Mouse (Mus musculus) left cerebral cortex, postnatal 10 days (tissue): ENCODE measurements around the gene Atp10b. TPM values are rescaled to one million over a fixed set of nuclear protein-coding genes. Genes with fewer than 3 reads are reported as not detected.
A peak's percentile ranks its signal among the peaks of the same experiment; 100 is the strongest.
"Not testable (repeated sequence)": the region's sequence is repeated elsewhere in the genome, so short reads cannot be mapped to it uniquely, and the experiment has no call there.

Experiments
- DNase-seq, 2 experiments: peaks; one replicate each; pipeline ENCODE4 v3.0.0; 2021 to 2022; ENCODE audit warnings: low spot score in 2 of 2, mixed read lengths in 1 of 2; ENCODE audit errors: extremely low spot score in 1 of 2
- intact Hi-C: fragments of 180-260 bp; cut with DNase I; formaldehyde crosslinking; loops from one replicate; pipeline ENCODE4 v1.15.1; 2025
- total RNA-seq, 2 experiments: library from RNA; stranded (reverse); gene quantifications; 2 replicates each; pipeline ENCODE4 v1.2.3; 2021

Gene Atp10b
- 1 to 10 TPM; 1.1 to 1.6 TPM for total RNA-seq

DNA sequence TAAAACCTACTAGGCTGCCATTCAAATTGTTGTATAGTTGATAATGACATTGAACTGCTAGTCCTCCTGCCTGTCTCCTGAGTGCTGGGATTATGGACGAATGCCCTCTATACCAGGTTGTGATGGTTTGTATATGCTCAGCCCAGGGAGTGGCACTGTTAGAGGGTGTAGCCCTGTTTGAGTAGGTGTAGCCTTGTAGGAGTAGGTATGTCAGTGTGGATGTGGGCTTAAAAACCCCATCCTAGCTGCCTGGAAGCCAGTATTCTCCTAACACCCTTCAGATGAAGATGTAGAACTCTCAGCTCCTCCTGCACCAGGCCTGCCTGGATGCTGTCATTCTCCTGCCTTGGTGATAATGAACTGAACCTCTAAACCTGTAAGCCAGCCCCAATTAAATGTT is at the start of gene Atp10b:
Gene Atp10b, plus strand, starts transcription at position 301 of the 400 bp plus-strand sequence.
- intact Hi-C loops: no loop called here
- DNase-seq: no peak

DNA sequence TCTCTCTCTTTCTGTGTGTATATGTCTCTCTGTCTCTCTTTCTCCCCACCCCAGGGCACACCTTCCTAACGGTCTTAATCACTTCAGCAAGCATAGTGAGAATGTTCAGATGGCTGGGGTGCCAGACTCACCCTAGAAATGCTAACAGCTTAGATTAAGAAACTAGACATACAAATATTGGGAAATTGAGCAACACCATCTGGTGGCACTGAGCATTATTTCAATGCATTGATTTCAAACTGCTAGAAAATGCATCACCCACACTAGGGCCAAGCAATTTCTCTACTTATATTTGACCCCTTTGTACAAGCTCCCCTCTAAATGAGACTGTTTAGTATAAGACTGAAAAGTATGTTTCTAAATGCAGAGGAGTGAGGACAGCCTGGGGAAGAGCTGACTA is 48.3 kb upstream of the Atp10b start:
- DNase-seq: no peak
- intact Hi-C loops: no loop called here

DNA sequence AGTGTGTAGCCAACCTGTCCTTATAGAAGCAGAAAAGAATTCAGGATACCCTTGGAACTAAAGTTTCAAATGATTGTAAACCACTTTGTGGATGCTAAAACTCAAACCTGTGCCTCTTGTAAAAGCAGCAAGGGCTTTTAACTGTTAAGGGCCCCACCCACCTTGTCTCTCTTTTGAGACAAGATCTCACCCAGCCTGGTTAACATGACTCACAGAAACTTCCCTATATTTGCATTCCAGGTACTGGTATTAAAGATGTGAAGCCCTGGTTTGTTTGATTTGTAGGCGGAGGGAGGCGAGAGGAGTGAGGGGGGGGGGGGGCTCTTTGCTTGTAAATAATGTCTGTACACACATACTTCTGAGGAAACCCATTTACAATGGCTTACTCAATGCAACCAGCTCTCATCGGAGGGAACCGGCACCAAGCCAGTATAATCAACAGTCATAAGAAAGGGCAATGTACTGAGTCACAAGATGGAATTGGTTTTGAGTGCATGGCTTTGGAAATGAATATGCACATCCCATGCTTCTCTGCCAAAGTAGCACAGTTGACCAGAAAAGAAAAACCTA is 23.7 kb upstream of the Atp10b start:
- no peak for DNase-seq

DNA sequence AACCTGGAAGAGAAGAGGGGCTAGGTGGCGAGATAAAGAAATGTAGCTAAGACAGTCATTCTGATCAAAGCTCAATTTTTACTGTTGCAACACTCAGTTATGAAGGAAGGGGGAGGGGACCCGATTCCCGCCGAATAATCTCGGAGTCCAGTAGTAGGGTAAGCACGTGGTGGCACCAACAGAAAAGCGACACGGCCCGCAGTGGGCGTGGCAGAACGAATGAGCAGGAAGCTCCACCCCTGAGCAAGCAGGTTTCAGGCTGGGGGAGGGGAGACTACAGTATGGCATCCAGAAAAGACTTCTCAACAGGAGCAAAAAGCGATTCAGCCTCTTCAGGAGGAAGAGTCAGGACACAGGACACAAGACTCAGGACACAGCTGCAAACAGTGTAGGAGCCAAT is 23.1 kb upstream of the Atp10b start:
- intact Hi-C loops, DNase-seq: not testable (repeated sequence)

More for the DNA sequence above, 23.7 kb upstream of the Atp10b start:
- intact Hi-C loops: no loop called here

DNA sequence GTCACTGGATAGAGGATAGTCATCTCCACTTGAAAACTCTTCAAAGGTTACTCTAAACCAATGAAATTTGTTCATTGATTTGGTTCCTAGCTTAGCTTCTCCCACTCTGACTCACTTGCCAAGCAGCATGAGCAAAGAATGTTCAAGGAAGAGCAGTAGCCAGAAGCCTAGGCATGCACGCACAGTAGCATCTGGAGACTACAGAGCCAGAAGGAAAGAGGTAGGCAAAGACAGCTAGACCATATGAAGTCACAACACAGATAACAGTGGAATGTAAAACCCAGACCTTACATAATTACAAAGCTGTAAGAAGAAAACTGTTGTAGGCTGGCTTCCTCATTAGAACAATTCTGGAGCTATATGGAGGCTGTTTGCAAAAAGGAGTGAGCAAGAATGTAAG is 8.4 kb upstream of the Atp10b start:
- intact Hi-C loops: no loop called here

DNA sequence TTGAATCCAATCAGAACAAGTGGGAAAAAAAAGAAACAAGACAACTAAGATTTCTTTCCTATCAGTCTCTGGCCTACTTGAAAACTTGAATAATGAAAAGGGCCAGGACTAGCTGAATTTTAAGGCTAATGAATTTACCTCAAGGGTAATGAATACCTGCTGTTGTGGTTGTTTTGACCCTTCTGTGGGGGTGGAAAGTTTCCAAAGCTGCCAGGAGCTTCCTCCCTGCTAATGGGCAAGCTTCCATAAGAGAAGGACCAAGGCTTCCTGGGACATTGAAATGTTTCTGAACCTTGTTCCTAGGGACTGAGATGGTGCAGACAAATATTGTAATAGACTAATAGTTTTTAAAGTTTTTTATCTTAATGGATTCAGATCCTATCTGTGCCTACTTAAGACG is 6.9 kb upstream of the Atp10b start:
- DNase-seq: no peak
- intact Hi-C loops: no loop called here

More for the DNA sequence above, 8.4 kb upstream of the Atp10b start:
- no peak for DNase-seq

DNA sequence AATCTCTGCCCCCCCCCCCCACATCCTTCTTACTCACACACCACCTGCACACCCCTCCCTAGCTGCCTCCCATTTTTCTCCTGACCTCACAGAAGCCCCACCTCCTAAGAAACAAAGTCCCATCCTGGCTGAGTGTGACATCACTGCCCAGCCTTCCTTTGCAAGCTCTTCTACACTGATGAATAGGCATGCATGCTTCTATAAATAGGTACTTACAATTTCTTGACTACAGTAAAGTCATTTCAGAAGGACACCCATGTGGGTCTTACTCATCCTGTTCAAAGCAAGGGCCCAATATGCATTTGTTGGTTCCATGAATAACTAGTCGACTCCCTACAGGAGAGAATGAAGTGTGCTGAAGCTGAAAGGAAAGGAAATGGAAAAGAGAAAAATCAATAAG is 5.5 kb upstream of the Atp10b start:
- intact Hi-C loops: no loop called here

DNA sequence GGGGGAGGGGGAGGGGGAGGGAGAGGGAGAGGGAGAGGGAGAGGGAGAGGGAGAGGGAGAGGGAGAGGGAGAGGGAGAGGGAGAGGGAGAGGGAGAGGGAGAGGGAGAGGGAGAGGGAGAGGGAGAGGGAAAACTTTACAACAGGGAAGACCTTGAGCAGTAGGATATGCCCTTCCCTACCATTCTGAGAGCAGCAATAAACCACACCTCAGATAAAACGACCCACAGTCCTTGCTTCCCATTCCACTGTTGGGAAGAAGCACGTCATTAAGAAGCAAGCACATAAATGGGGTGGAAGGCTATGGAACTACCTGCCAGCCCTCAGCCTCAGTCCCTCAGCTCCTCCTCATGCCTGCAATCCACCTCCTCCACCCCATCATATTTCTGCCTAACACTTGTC is 4.8 kb upstream of the Atp10b start:
- intact Hi-C loops, DNase-seq: not testable (repeated sequence)

More for the DNA sequence above, 5.5 kb upstream of the Atp10b start:
- no peak for DNase-seq

DNA sequence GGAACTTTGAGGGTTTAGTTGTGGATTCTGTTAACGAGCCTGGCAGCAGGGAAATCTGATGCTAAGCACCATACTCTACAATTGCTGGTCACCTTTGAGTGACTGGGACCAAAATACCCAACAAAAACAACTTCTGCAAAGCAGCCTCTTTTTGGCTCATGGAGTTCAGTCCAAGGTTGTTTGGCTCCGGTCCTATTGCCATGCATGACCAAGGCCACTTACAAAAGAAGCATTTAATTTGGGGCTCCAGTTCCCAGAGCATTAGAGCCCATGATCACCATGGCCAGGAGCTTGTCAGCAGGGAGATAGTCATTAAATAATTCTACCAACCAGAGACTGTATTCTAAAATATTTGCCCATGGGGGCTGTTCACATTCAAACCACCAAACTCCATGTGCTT is 2.3 kb upstream of the Atp10b start:
- intact Hi-C loops: no loop called here
- DNase-seq: peak in 1 of 2 experiments; percentile 27

DNA sequence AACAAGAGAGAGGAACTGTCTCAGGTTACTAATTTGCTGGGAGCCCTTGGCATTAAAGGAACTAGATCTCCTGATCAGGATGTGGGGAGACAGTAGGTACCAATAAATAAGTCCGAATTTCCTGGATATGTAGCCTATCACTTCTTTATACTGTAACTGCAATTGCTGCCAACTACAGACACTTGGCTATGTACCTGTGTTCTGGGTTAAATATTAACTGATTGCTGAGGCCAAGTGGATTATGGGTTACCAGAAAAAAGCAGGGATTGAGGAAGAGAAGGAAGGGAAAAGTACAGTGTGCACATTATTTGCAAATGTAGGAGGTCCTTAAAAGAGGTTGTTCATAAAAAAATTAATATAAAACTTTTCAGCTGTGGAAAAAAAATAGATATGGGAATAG is 1.3 kb upstream of the Atp10b start:
- DNase-seq: no peak
- intact Hi-C loops: no loop called here

DNA sequence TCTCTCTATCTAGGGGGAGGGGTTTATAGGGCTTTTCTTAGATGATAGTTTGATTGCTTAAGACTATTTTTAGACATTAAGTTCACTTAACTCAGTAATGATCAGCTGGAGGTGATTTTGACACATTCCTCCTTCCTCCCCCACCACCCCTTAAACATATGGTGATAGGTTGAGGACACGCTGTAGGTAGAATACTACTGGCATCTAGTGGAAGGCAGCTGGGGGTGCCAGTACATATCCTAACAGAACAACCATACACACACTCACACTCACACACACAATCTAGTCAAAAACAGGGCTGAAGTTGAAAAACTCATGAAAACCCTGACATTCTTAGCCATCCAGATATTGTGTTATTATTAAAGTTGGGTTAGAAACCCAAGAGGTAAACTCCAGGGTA is 5.3 kb downstream of the Atp10b start:
- intact Hi-C loops: no loop called here
- no peak for DNase-seq

DNA sequence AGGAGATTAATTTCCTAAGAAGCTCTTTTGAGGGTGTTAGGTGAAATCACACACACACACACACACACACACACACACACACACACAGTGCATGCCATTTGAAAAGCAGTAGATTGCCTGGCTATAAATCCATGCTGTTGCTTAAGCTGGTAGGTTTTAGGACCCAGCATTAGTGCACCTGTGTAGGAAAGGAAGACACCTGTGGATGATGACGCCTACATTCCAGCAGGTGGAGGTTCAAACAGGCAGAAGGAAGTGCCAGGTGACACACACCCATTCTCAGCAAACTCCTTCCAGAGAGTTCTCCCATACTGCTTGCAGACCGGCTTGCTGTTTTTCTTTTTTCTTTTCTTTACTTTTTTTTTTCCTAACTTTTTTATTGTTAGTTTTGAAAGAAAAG is 5.7 kb downstream of the Atp10b start:
- DNase-seq: no peak
- intact Hi-C loops: no loop called here

DNA sequence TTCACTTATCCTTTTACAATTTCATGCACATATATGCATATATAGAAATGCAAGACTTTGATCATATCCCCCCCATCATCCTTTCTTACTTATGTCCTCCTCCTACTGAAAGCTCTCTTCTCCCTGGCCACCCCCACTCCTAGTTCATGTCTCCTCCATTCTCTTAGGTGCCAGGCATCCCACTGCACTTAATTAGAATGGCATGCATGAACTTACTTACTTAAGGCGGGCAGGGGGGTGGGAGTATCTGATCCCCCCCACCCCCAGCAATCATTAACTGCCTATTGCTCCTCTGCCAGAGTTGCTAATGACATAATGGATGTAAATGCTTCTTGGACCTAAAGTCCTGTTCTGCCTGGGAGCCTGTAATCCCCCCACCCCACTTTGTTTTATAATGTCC is 9.1 kb downstream of the Atp10b start:
- no peak for DNase-seq
- intact Hi-C loops: no loop called here

DNA sequence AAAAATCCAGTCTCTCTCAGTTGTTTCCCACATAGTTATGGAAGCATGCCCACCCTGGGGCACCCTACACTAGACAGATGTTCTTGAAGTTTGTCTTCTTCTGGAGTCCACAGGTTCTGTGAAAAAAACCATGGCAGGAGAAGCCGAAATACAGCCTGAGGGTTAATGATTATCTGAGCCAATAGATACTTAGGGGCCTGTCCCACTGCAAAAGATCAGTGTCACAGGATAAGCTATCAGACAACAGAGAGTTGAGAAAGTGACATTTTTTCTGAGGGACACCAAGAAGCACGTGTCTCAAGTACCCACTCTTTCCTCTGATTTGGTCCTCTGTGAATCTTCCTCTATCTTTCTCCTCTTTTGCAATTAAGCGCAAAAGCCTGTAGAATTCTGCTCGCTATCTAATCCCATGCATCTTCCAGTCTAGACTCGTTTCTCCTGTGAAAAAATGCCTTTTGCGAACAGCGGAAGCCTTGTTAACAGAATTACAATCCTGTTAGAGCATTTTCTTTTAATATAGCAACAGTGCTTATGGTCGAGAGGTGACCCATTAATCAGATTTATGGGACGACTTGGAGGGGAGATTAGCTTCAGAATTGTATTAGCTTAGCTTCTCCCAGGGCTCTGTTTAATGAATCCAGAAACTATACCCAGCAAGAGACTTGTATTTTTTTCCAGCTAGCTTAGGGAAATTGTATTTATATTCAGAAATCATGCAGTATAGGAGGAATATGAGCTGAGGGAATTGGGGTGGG is 10.7 kb downstream of the Atp10b start:
- intact Hi-C loops: no loop called here
- no peak for DNase-seq

DNA sequence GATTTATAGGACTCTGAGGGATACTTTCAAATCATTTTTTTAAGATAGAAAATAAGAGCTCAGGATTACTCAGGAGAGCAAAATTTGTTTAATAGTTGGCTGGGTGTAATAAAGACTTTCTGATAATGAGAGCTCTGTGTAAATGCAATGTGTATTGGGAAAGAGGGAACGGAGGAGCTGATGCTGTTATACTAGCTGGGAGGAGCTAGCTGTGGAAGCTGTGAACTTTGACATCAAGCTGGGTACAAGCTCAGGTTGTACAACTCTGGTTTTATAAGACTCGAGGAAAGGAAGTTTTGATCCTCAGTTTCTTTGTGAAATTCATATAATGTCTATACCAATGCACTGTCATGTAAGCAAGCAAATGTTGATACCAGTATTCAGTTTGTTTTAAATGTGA is 20.9 kb downstream of the Atp10b start:
- DNase-seq: no peak
- intact Hi-C loops: no loop called here

DNA sequence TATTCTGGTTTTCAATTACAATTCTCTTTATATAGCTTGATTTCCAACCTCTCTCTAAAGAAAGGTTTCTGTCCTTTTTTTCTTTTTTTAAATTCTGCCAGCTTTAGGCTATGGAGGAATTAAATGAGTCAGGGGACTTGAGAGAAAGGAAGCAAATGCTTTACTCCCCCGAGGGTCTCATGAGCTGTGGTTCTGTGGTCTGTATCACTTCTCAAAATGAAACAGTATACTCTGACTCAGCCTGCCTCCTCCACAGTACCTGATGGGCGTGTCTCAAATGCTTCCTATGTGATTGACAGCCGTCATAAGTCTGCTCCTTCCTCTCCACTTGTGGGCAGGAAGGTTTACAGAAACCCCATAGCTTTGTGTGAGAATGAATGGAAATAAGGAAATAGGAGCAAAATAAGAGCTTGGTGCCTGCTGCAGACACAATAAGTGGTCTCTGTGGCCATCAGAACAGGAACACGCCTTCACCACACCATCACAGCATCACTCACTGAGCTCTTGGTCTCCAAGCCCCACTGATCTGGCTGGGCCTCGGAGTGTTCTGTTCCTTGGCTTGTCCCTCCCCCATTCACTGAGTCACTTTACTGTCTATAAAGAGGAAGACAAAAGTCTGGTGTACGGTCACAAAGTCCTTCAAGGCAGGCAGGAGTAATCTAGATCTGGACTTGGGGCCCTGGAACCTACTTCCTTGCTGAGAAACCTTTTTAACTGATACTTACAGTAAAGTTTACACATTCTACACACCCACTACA is 24.9 kb downstream of the Atp10b start:
- intact Hi-C loops: no loop called here
- no peak for DNase-seq

DNA sequence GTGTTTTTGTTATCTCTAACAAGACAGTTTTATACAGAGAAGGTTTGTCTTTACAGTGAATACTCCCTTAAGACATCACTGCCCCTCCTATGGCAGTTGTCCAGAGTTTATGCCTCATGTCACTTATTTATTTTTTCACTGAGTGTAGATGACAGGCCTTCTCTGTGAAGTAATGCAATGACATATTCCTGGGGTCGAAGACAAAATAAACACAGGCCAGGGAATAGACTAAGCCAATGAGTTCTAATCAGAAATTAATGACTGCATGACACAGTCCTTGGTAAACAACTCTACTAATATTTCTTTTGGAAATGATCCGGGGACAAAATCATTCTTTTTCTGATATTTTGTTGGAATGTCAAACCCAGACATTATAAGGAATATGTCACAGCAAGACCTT is 32.7 kb downstream of the Atp10b start:
- DNase-seq: no peak
- intact Hi-C loops: no loop called here

DNA sequence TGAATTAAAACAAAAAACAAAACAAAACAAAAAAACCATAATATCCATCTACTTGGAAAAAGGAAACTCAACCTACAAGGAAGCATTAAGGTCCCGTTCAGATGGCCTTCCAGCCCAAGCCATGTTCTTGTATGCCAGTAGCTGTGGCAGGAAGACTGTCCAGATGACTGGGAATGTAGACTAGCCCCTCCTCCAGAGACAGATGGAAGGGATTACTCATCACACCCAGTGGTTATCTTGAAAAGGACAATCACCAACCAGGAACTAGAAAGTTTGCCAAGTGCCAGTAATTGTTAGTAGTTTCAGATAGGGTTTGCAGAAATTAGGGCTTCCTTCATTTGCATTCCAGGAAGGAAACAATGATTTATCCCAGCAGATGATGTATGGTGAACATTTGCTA is 33.1 kb downstream of the Atp10b start:
- no peak for DNase-seq
- intact Hi-C loops: no loop called here

DNA sequence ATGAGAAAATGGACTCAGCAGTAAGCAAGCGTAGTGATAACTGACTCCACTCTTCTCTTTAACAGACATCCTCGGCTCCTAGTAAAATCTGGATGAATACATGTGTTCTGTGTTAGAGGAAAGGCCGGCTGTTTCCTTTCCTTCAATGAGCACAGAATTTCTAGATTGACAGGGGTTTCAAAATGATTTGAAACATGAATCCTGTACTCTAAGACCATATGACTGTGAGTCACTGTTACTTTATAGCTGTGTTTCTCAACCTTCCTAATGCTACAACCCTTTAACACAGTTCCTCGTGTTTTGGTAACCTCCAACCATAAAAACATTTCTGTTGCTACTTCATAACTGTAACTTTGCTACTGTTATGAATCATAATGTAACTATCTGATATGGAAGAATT is 33.8 kb downstream of the Atp10b start:
- intact Hi-C loops: no loop called here
- DNase-seq: no peak

DNA sequence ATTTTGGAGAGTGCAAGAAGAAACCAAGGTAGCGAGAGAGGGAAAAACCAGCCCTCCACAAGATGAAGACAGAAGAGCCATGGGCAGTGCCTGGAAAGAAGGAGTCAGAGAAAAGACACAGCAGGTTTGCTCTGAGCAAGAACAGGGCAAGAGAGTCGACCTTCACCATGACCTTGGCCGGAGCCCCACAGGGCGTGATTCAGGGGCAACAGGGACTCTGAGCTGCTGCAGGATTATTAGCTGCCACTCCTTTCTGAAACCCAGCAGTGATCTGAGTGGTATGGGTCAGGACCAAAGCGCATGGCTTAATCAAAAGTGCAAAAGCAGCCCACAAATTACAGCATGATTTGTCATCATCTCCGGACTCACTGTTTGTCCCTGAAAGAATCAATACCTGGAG is 36.6 kb downstream of the Atp10b start:
- intact Hi-C loops: no loop called here
- DNase-seq: no peak
